Mouse (Mus musculus) hindbrain, embryonic 16.5 days (tissue): Measurements from ENCODE around the gene Endod1. TPM values are rescaled to one million over a fixed set of nuclear protein-coding genes. Genes with fewer than 3 reads are reported as not detected.

Experiments
- ATAC-seq: fragments of 200-750 bp; cut with Nextera tagmentation; 2 replicates; pipeline ENCODE4 v1.8.0; 2017; ENCODE audit warnings: moderate TSS enrichment, moderate library complexity
- H3K27ac ChIP-seq: fragments of 300-500 bp; sonication (generic); 2 replicates; pipeline ENCODE4 v1.5.1; 2014; ENCODE audit warnings: low read depth, mild to moderate bottlenecking, control low read depth, low read length, moderate library complexity
- H3K27me3 ChIP-seq: fragments of 300-500 bp; sonication (generic); replicated peaks from 2 replicates; pipeline ENCODE4 v1.6.1; 2014; ENCODE audit warnings: low read length; ENCODE audit not compliant: control insufficient read depth, insufficient read depth
- H3K36me3 ChIP-seq: fragments of 300-500 bp; sonication (generic); 2 replicates; pipeline ENCODE4 v1.6.1; 2014; ENCODE audit warnings: mild to moderate bottlenecking, low read length, moderate library complexity, mixed read lengths; ENCODE audit not compliant: control insufficient read depth, insufficient read depth
- H3K4me1 ChIP-seq: fragments of 300-500 bp; sonication (generic); 2 replicates; pipeline ENCODE4 v1.6.1; 2014; ENCODE audit warnings: low read depth, low read length; ENCODE audit not compliant: control insufficient read depth, insufficient read depth
- H3K4me2 ChIP-seq: fragments of 300-500 bp; sonication (generic); 2 replicates; pipeline ENCODE4 v1.6.1; 2014; ENCODE audit warnings: mild to moderate bottlenecking, low read length, control low read depth, moderate library complexity
- H3K4me3 ChIP-seq: fragments of 300-500 bp; sonication (generic); 2 replicates; pipeline ENCODE4 v1.5.1; 2014; ENCODE audit warnings: mild to moderate bottlenecking, low read length, control low read depth, moderate library complexity
- H3K9ac ChIP-seq: fragments of 300-500 bp; sonication (generic); 2 replicates; pipeline ENCODE4 v1.6.1; 2014; ENCODE audit warnings: low read depth, mild to moderate bottlenecking, control low read depth, low read length, moderate library complexity
- H3K9me3 ChIP-seq: fragments of 300-500 bp; sonication (generic); 2 replicates; pipeline ENCODE4 v1.6.1; 2014; ENCODE audit warnings: mild to moderate bottlenecking, low read length, moderate library complexity; ENCODE audit not compliant: control insufficient read depth
- WGBS: fragments of 180-500 bp; shearing (Covaris S2); extraction: QIAGEN DNeasy Blood & Tissue Kit; methylation state at CpG from one replicate; pipeline ENCODE4 v1.1.7; 2014; 5-methylcytosine and 5-hydroxymethylcytosine counted together
- polyA plus RNA-seq: library from polyadenylated mRNA; unstranded; fragments of >200 nt; fragmentation: Nextera tagmentation; extraction: Ambion mirVana; gene quantifications from 2 replicates; pipeline ENCODE4 v1.2.1, GENCODE M21; 2015

The Endod1 gene
- polyA plus RNA-seq, 1 experiment from 2014 or later: 44.9 TPM

GRCm38 (mm10) chr9:14396819-14397448, 15.6 kb upstream of the Endod1 start:
- Histone ChIP-seq H3K36me3 (no peaks in the 10 kb centered on the region), H3K9ac (no peak overlapping the region), H3K27me3 (no peaks in the 10 kb centered on the region), H3K4me2 (no peak overlapping the region), H3K4me3 (no peak overlapping the region), H3K27ac (no peak overlapping the region), H3K4me1 (no peaks in the 10 kb centered on the region), H3K9me3 (no peaks in the 10 kb centered on the region)
- 89% methylated on average over 3 of the region's 3 CpGs for WGBS
- no peak for ATAC-seq

GRCm38 (mm10) chr9:14396096-14396495, 14.8 kb upstream of the Endod1 start:
- Histone ChIP-seq H3K9me3 (no peaks in the 10 kb centered on the region), H3K27me3 (no peaks in the 10 kb centered on the region), H3K4me1 (no peaks in the 10 kb centered on the region), H3K4me3 (no peak overlapping the region), H3K4me2 (no peak overlapping the region), H3K27ac (no peak overlapping the region), H3K36me3 (no peaks in the 10 kb centered on the region), H3K9ac (no peak overlapping the region)
- 76% methylated on average over 2 of the region's 2 CpGs for WGBS
- no peak for ATAC-seq

DNA sequence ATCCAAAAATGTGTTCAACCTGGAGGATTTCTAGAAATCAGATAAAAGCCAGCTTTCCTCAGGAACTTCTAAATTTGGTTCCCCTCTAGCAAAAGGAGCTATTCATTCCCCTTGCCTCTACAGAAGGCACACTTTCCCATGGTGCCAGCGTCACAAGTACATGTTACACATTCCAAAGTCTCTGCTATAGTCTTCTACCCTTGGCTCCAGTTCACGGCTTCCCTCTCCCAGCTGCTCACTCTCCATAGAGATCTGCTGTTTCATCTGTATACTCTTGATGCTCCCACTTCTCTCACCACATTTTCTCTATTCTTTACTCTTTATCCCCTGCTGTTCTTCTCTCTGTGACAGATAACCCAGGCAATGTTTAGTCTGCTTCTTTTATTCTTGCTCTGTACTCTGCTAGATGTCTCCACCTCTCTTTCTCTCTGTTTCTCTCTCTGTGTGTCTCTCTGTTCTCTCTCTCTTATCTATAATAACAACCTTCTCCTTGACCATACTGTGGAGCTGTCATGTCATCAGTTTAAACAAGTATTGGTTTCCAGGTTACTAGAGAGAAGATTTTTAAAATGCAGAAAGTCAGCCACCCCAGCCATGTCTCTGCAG, 13.8 kb upstream of the Endod1 start:
- 31% methylated on average over 2 of the region's 2 CpGs for WGBS
- no peak for ATAC-seq

GRCm38 (mm10) chr9:14391841-14392318, 10.6 kb upstream of the Endod1 start:
- 77% methylated on average over 3 of the region's 3 CpGs for WGBS
- H3K27me3 ChIP-seq: no peaks in the 10 kb centered on the region
- H3K36me3 ChIP-seq: no peaks in the 10 kb centered on the region

More for the DNA sequence above, 13.8 kb upstream of the Endod1 start:
- H3K4me2 ChIP-seq: no peak overlapping the region
- no peak overlapping the region for H3K27ac ChIP-seq
- H3K27me3 ChIP-seq: no peaks in the 10 kb centered on the region
- H3K9ac ChIP-seq: no peak overlapping the region
- H3K9me3 ChIP-seq: no peaks in the 10 kb centered on the region
- no peak overlapping the region for H3K4me3 ChIP-seq
- H3K36me3 ChIP-seq: no peaks in the 10 kb centered on the region
- no peaks in the 10 kb centered on the region for H3K4me1 ChIP-seq

GRCm38 (mm10) chr9:14391286-14391685, 10.0 kb upstream of the Endod1 start:
- Histone ChIP-seq H3K27ac (no peak overlapping the region), H3K4me3 (no peak overlapping the region), H3K4me1 (no peaks in the 10 kb centered on the region), H3K4me2 (no peak overlapping the region), H3K9me3 (no peaks in the 10 kb centered on the region), H3K9ac (no peak overlapping the region), H3K36me3 (no peaks in the 10 kb centered on the region), H3K27me3 (no peaks in the 10 kb centered on the region)
- ATAC-seq: no peak
- WGBS: 96% methylated on average over 9 of the region's 9 CpGs

More at GRCm38 (mm10) chr9:14391841-14392318, 10.6 kb upstream of the Endod1 start:
- Histone ChIP-seq H3K27ac (no peak overlapping the region), H3K4me3 (no peak overlapping the region), H3K9ac (no peak overlapping the region), H3K4me1 (no peaks in the 10 kb centered on the region), H3K9me3 (no peaks in the 10 kb centered on the region), H3K4me2 (no peak overlapping the region)
- ATAC-seq: no peak

- 89% methylated on average over 1 of the region's 1 CpGs for WGBS
- no peak overlapping the region for H3K9ac ChIP-seq
- no peaks in the 10 kb centered on the region for H3K36me3 ChIP-seq
- no peaks in the 10 kb centered on the region for H3K27me3 ChIP-seq
- ATAC-seq: no peak
- no peaks in the 10 kb centered on the region for H3K9me3 ChIP-seq
- H3K4me2 ChIP-seq: no peak overlapping the region
- no peak overlapping the region for H3K4me3 ChIP-seq
- H3K27ac ChIP-seq: no peak overlapping the region
- H3K4me1 ChIP-seq: no peaks in the 10 kb centered on the region
These were observed 9.0 kb upstream of the Endod1 start for GRCm38 (mm10) chr9:14390278-14390677.

GRCm38 (mm10) chr9:14389050-14389621, 7.8 kb upstream of the Endod1 start:
- WGBS: 49% methylated on average over 4 of the region's 4 CpGs
- peak; percentile 58; the same call in 1 of the 2 replicates for ATAC-seq
- no peak overlapping the region for H3K9ac ChIP-seq
- no peak overlapping the region for H3K4me3 ChIP-seq
- no peaks in the 10 kb centered on the region for H3K4me1 ChIP-seq
- no peaks in the 10 kb centered on the region for H3K27me3 ChIP-seq
- H3K4me2 ChIP-seq: no peak overlapping the region
- H3K36me3 ChIP-seq: no peaks in the 10 kb centered on the region
- H3K27ac ChIP-seq: no peak overlapping the region
- no peaks in the 10 kb centered on the region for H3K9me3 ChIP-seq

- Histone ChIP-seq H3K4me3 (no peak overlapping the region), H3K36me3 (no peaks in the 10 kb centered on the region), H3K9me3 (no peaks in the 10 kb centered on the region), H3K27ac (no peak overlapping the region), H3K27me3 (no peaks in the 10 kb centered on the region), H3K4me2 (no peak overlapping the region), H3K4me1 (no peaks in the 10 kb centered on the region), H3K9ac (no peak overlapping the region)
- 85% methylated on average over 1 of the region's 1 CpGs for WGBS
- ATAC-seq: no peak
These were observed 6.7 kb upstream of the Endod1 start for GRCm38 (mm10) chr9:14388001-14388400.

DNA sequence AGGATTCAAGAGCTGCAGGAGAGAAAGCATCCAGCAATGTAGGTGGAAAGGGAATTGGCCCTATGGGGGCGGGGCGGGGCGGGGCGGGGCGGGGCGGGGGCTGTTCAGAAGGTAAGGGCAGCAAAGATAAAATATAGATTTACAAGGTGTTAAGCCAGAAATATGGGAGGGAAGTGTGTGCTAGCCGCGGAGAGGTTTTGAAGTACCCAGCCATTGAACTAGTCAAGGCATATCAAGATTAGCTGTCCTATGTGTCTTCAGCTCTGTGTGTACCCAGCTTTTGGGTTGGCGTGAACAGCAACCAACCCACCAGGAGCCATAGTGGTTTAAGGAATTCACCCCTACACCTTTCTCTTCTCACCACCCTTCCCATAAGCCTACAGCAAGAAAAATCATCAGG, 5.5 kb upstream of the Endod1 start:
- ATAC-seq: no peak
- H3K36me3 ChIP-seq: no peaks in the 10 kb centered on the region
- no peaks in the 10 kb centered on the region for H3K9me3 ChIP-seq
- 76% methylated on average over 9 of the region's 9 CpGs for WGBS
- no peak overlapping the region for H3K9ac ChIP-seq
- no peak overlapping the region for H3K4me2 ChIP-seq
- no peak overlapping the region for H3K4me3 ChIP-seq
- no peak overlapping the region for H3K27ac ChIP-seq
- peaks cover 4% of the 10 kb centered on the region for H3K4me1 ChIP-seq
- no peaks in the 10 kb centered on the region for H3K27me3 ChIP-seq
